Mouse (Mus musculus) limb, embryonic 11.5 days (tissue): ENCODE measurements around the gene Bora. TPM values are rescaled to one million over a fixed set of nuclear protein-coding genes. Genes with fewer than 3 reads are reported as not detected.

ENCODE experiments used
- ATAC-seq: fragments of 200-750 bp; cut with Nextera tagmentation; 2 replicates; pipeline ENCODE4 v1.8.0; 2017; ENCODE audit warnings: low read depth; ENCODE audit not compliant: insufficient number of reproducible peaks, low FRiP score, low TSS enrichment
- DNase-seq: peaks from one replicate; pipeline ENCODE4 v3.0.0-alpha.2; 2015; ENCODE audit warnings: low spot score
- H3K27ac ChIP-seq: fragments of 300-500 bp; sonication (generic); replicated peaks from 2 replicates; pipeline ENCODE4 v1.5.1; 2014; ENCODE audit warnings: low read depth, mild to moderate bottlenecking, low read length
- H3K27me3 ChIP-seq: fragments of 300-500 bp; sonication (generic); 2 replicates; pipeline ENCODE4 v1.6.1; 2014; ENCODE audit warnings: mild to moderate bottlenecking, low read length, mixed read lengths; ENCODE audit not compliant: control insufficient read depth, insufficient read depth
- H3K36me3 ChIP-seq: fragments of 300-500 bp; sonication (generic); 2 replicates; pipeline ENCODE4 v1.6.1; 2014; ENCODE audit warnings: mild to moderate bottlenecking, low read length, moderate library complexity, mixed read lengths; ENCODE audit not compliant: control insufficient read depth, insufficient read depth
- H3K4me1 ChIP-seq: fragments of 300-500 bp; sonication (generic); 2 replicates; pipeline ENCODE4 v1.6.1; 2014; ENCODE audit warnings: low read length, mixed read lengths; ENCODE audit not compliant: control insufficient read depth, insufficient read depth
- H3K4me2 ChIP-seq: fragments of 300-500 bp; sonication (generic); 2 replicates; pipeline ENCODE4 v1.6.1; 2014; ENCODE audit warnings: low read depth, mild to moderate bottlenecking, moderate library complexity; ENCODE audit not compliant: severe bottlenecking
- H3K4me3 ChIP-seq: fragments of 300-500 bp; sonication (generic); 2 replicates; pipeline ENCODE4 v1.5.1; 2014; ENCODE audit warnings: low read depth, low read length
- H3K9ac ChIP-seq: fragments of 300-500 bp; sonication (generic); 2 replicates; pipeline ENCODE4 v1.6.1; 2014; ENCODE audit warnings: mild to moderate bottlenecking, low read length
- H3K9me3 ChIP-seq: fragments of 300-500 bp; sonication (generic); 2 replicates; pipeline ENCODE4 v1.6.1; 2016; ENCODE audit warnings: low read length; ENCODE audit not compliant: control insufficient read depth
- WGBS: fragments of 180-500 bp; shearing (Covaris S2); extraction: QIAGEN DNeasy Blood & Tissue Kit; methylation state at CpG from one replicate; pipeline ENCODE4 v1.1.7; 2014; 5-methylcytosine and 5-hydroxymethylcytosine counted together
- polyA plus RNA-seq: library from polyadenylated mRNA; unstranded; fragments of >200 nt; fragmentation: Nextera tagmentation; extraction: Ambion mirVana; gene quantifications from 2 replicates; pipeline ENCODE4 v1.2.1, GENCODE M21; 2014

The Bora gene
- 94.8 and 103 TPM in 2 replicates for polyA plus RNA-seq

GRCm38 (mm10) chr14:99046031-99046781 lies at the start of gene Bora, which contains the start of gene Mzt1:
Gene Bora (plus strand): TSS chr14:99046222.
Gene Mzt1 (minus strand): TSS chr14:99046134.
- peaks cover 9% of the 10 kb centered on the region for H3K4me1 ChIP-seq
- peak within 1 kb of the TSS; percentile 55 for H3K4me2 ChIP-seq
- H3K36me3 ChIP-seq = peaks cover 1% of the 10 kb centered on the region; the same call in 1 of the 2 replicates
- peak within 1 kb of the TSS; percentile 84 for H3K27ac ChIP-seq
- under 1% methylated on average over 56 of the region's 81 CpGs for WGBS
- no peaks in the 10 kb centered on the region for H3K27me3 ChIP-seq
- peak within 1 kb of the TSS; percentile 97 for H3K4me3 ChIP-seq
- H3K9me3 ChIP-seq = no peaks in the 10 kb centered on the region
- DNase-seq = peak; percentile 97
- H3K9ac ChIP-seq = peak within 1 kb of the TSS; percentile 96
- ATAC-seq = peak; percentile 96

- no peaks in the 10 kb centered on the region for H3K36me3 ChIP-seq
- 80% methylated on average over 8 of the region's 8 CpGs for WGBS
- no peaks in the 10 kb centered on the region for H3K9me3 ChIP-seq
- no peak for DNase-seq
- no peaks in the 10 kb centered on the region for H3K27me3 ChIP-seq
- ATAC-seq = no peak
- no peak overlapping the region for H3K27ac ChIP-seq
- no peak overlapping the region for H3K9ac ChIP-seq
- no peak overlapping the region for H3K4me2 ChIP-seq
- H3K4me3 ChIP-seq = no peak overlapping the region
- H3K4me1 ChIP-seq = no peaks in the 10 kb centered on the region
Observed at GRCm38 (mm10) chr14:99010224-99010919, 35.6 kb upstream of the Bora start.

- WGBS = 73% methylated on average over 2 of the region's 2 CpGs
- H3K27ac ChIP-seq = no peak overlapping the region
Observed at GRCm38 (mm10) chr14:99010920-99011313, 35.1 kb upstream of the Bora start.

DNA sequence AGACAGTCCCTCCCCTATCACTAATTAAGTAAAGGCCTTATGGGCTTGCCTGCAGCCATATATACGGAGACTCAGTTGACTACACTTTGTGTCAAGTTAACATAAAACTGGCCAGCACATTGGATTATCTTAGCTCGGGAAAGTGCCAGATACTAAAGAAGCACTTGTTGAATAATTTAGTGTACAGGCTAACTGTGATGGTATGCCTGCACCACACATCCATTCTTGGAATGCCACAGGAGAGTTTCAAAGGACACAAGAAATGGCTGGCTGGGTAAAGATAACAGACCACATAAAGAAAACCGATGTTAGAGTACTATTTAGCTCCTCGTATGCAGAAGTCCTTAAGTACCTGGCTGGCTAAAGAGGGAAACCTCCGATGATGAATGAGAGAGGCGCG lies 27.3 kb upstream of the Bora start:
- H3K9ac ChIP-seq = no peak overlapping the region
- no peaks in the 10 kb centered on the region for H3K4me1 ChIP-seq
- H3K36me3 ChIP-seq = no peaks in the 10 kb centered on the region
- 78% methylated on average over 7 of the region's 7 CpGs for WGBS
- H3K4me3 ChIP-seq = no peak overlapping the region
- no peaks in the 10 kb centered on the region for H3K27me3 ChIP-seq
- H3K27ac ChIP-seq = no peak overlapping the region
- H3K4me2 ChIP-seq = no peak overlapping the region
- ATAC-seq (no peak), DNase-seq (no peak)
- H3K9me3 ChIP-seq = no peaks in the 10 kb centered on the region

More at GRCm38 (mm10) chr14:99010920-99011313, 35.1 kb upstream of the Bora start:
- Histone ChIP-seq H3K4me1 (no peaks in the 10 kb centered on the region), H3K27me3 (no peaks in the 10 kb centered on the region), H3K9ac (no peak overlapping the region), H3K4me2 (no peak overlapping the region), H3K36me3 (no peaks in the 10 kb centered on the region), H3K4me3 (no peak overlapping the region), H3K9me3 (no peaks in the 10 kb centered on the region)
- DNase-seq (no peak), ATAC-seq (no peak)

GRCm38 (mm10) chr14:99019136-99019808 lies 26.8 kb upstream of the Bora start:
- 47% methylated on average over 10 of the region's 10 CpGs for WGBS
- Histone ChIP-seq H3K4me1 (no peaks in the 10 kb centered on the region), H3K9ac (no peak overlapping the region), H3K27ac (no peak overlapping the region), H3K4me3 (no peak overlapping the region), H3K27me3 (no peaks in the 10 kb centered on the region), H3K9me3 (no peaks in the 10 kb centered on the region), H3K36me3 (no peaks in the 10 kb centered on the region), H3K4me2 (no peak overlapping the region)
- DNase-seq (no peak), ATAC-seq (no peak)

- Histone ChIP-seq H3K36me3 (no peaks in the 10 kb centered on the region), H3K27me3 (no peaks in the 10 kb centered on the region), H3K4me1 (no peaks in the 10 kb centered on the region), H3K4me3 (no peak overlapping the region), H3K4me2 (no peak overlapping the region), H3K9me3 (no peaks in the 10 kb centered on the region), H3K9ac (no peak overlapping the region), H3K27ac (no peak overlapping the region)
- DNase-seq (no peak), ATAC-seq (no peak)
- 51% methylated on average over 12 of the region's 12 CpGs for WGBS
Observed at GRCm38 (mm10) chr14:99022346-99023086, 23.5 kb upstream of the Bora start.

- H3K4me2 ChIP-seq = no peak overlapping the region
- H3K27ac ChIP-seq = no peak overlapping the region
- no peaks in the 10 kb centered on the region for H3K4me1 ChIP-seq
- no peaks in the 10 kb centered on the region for H3K27me3 ChIP-seq
- no peaks in the 10 kb centered on the region for H3K9me3 ChIP-seq
- no peak for ATAC-seq
- H3K9ac ChIP-seq = no peak overlapping the region
- DNase-seq = peak; percentile 18
- 85% methylated on average over 5 of the region's 5 CpGs for WGBS
- peaks cover 2% of the 10 kb centered on the region; the same call in 1 of the 2 replicates for H3K36me3 ChIP-seq
- no peak overlapping the region for H3K4me3 ChIP-seq
Observed at GRCm38 (mm10) chr14:99029987-99030386, 16.0 kb upstream of the Bora start.
